Mouse (Mus musculus): Measurements from ENCODE around the gene Atxn2. TPM values are rescaled to one million over a fixed set of nuclear protein-coding genes. Genes with fewer than 3 reads are reported as not detected.
"Not testable (repeated sequence)": the region's sequence is repeated elsewhere in the genome, so short reads cannot be mapped to it uniquely, and the experiment has no call there.

The Atxn2 gene
- total RNA-seq, 2 experiments from 2014 or later: 112 to 122 TPM

DNA sequence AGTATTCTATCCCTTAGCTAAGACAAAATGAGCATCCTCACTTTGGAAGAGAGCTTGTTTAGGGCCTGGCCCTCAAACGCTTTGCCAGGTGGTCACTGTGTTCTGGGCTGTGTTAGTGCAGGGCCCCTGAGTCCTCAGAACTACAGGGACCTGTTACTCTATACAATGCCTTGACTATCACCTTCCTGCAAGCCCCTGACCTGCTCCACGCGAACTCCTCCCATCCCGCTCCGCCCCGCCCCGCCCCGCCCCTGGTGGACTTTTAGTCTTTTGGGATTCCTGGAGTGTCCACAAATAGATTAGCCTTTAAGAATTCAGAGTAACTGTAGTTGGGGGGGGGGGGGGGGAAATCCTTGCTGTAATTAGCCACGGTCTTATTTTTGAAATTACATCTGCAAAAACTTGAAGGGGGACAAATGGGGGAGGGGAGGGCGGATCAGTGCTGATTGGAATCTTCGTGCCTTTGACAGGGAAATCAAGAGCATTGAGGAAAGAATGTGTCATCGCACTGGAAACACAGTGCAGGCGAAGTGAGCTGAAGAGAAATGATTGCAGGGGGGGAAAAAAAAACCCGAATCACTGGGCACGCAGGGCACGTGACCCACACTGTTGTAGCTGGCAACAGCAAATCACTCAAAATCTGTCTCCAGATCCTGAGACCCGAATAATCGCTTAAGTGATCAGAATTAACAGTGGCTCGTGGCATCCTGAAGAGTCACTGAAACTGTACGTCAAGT, 6.5 kb upstream of the Atxn2 start:
- no peak for DNase-seq
- intact Hi-C loops (cut with DNase I; ENCODE audit: low total_unique reads): no loop called here

DNA sequence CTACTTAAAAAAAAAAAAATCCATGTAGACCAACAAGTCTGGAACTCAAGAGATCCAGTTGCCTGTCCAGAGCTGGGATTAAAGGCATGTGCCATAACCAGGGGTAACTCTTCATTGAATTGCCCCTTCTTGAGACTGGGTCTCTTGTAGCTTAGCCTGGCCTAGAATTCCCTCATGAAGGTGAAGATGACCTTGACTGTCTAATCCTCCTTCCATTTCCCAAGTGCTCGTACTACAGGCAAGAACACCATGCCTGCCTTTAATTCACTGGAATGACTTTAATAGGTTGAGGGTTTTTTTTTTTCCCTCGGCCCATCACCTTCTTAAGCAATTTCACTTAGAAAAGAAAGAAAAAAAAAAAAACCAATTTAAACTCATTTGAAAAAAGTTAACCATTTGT, 735 bp upstream of the Atxn2 start:
- intact Hi-C loops (cut with DNase I; ENCODE audit: low total_unique reads): no loop called here
- DNase-seq: no peak

DNA sequence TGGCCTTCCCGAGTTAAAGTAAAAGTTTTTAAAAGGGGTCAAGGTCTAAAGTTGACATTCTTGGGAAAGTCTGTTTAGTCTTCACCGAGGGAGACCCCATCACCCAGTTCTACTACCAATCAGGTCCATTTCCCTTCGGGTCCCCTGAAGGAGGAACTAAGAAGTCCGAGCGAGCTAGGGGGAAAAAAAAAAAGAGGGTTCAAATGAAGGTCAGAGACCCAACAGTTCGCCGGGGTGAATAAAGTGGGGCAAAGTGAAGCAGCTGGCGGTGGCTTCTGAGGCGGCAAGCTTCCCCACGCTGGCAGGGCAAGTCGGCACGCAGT, 325 bp upstream of the Atxn2 start:
- intact Hi-C loops (cut with DNase I; ENCODE audit: low total_unique reads): no loop called here

DNA sequence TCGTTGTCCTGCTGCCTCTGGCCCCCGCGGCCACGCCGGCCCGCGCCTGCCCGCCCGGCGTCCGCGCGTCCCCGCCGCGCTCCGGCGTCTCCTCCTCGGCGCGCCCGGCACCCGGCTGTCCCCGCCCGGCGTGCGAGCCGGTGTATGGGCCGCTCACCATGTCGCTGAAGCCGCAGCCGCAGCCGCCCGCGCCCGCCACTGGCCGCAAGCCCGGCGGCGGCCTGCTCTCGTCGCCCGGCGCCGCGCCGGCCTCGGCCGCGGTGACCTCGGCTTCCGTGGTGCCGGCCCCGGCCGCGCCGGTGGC, 743 bp downstream of the Atxn2 start:
- intact Hi-C loops (cut with DNase I; ENCODE audit: low total_unique reads): no loop called here
- no peak for DNase-seq

More for the DNA sequence above, 325 bp upstream of the Atxn2 start:
- DNase-seq: no peak

DNA sequence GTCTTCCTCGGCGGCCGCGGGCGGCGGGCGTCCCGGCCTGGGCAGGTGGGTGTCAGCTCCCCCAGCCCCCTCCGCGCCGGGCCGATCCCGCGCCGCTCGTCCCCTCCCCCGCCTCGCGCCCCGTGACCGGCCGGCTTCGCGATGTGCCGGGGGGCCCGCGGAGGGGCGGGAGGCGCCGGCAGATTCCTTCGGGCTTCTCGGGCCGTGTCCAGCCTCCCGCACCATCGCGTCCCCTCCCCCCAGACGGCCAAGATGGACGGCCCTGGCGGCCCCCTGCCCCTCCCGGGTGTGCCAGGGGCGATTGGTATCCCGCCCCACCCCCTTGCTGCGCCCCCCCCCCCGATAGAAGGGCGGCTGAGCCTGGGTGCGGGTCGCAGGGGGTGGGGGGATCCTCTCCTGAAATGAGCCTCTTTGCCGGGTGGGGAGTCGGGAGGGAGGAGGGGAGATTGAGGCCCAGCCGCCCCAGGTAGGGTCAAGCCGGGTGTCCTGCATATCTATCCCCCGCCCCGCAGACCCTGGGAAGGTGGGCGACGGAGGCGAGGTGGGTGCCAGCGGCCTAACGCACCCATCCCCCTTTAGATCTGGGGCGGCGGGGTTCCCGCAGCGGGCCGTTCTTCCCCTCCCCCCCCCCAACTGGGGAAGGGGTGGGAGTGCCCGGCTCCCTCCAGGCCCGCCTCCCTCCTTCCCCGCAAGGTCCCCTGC, 1.2 kb downstream of the Atxn2 start:
- peak; percentile 62 for DNase-seq
- intact Hi-C loops (cut with DNase I; ENCODE audit: low total_unique reads): no loop called here

DNA sequence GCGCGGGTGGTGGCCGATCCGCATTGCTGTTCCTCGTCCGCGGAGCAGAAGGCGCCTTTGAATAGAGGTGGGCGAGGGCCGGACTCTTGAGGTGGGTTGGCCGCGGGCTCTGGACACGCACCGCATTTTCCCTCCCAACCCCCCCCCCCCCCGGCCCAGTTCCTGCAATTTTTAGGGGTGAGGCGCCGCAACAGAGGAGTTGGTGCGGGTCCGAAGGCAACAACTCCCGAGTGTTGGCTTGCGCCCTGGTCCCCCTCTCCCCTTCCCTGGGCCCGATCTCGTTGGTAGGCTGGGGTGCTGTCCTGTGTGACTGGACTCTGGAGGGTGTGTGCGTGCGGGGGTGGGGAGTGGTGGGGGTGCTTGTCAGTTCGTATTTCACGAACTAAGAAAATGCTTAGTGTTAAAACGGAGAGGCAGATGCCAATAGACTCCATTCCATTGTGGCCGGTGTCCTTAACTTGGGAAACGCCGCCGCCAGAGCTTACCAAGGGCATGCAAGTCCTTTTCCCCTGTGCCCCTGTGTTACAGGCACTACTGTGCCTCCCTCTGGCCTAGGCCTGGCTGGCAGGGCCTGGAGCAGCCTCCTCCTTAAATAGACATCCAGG, 1.9 kb downstream of the Atxn2 start:
- peak; percentile 70 for DNase-seq
- intact Hi-C loops (cut with DNase I; ENCODE audit: low total_unique reads): no loop called here

DNA sequence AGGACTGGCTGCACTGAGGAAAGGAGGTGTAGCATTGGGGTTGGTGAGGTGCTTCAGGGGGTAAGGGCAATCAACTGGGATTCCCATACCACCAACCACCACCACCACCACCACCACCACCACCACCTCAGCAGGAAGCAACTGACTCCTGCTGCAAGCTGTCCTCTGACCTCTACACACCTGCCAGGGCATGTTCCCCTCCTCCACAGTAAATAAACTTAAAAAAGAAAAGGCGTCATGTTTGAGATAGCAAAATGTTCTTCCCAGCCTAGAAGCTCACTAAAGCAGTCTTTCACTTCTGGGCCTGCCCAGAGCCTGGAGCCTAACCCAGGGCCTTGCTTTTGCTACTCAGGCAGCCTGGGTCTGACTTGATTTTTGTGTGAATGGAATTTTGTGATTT, 3.2 kb downstream of the Atxn2 start:
- DNase-seq: no peak
- intact Hi-C loops (cut with DNase I; ENCODE audit: low total_unique reads): no loop called here

DNA sequence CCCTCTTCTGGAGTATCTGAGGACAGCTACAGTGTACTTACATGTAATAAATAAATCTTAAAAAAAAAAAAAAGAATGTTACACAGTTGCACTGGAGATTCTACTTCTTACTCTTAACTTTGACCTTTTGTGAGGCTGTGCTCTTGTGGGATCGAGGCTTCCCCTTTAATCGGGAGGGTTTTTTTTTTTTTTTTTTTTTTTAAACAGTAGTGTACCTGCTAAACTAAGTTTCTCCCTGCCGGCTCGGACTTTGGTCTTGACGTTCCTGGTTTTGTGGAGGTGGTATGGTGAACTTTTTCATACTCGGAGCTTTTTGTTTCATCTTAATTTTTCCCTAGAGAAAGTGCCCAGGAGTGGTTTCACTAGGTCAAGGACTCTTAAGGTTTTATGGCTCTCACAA, 3.8 kb downstream of the Atxn2 start:
- intact Hi-C loops (cut with DNase I; ENCODE audit: low total_unique reads): no loop called here
- no peak for DNase-seq

DNA sequence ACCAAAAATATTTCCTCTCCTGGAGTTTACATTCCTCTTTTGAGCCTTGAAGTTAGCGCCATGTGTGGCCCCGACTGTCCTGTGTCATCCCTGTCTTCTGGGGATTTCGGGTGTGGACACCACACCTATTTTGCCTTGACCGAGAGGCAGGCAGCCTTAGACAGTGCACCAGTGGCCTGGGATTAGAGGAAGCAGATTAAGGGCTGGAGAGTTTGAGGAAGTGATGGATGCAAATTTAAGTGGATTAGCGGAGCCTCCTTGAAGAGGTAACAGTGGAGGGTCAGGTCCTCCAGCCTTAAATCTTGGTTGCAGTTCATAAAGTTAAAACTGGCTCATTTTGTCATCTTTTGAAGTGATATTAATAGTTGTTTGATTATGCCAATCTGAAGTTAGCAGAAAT, 7.3 kb downstream of the Atxn2 start:
- no peak for DNase-seq
- intact Hi-C loops (cut with DNase I; ENCODE audit: low total_unique reads): no loop called here

DNA sequence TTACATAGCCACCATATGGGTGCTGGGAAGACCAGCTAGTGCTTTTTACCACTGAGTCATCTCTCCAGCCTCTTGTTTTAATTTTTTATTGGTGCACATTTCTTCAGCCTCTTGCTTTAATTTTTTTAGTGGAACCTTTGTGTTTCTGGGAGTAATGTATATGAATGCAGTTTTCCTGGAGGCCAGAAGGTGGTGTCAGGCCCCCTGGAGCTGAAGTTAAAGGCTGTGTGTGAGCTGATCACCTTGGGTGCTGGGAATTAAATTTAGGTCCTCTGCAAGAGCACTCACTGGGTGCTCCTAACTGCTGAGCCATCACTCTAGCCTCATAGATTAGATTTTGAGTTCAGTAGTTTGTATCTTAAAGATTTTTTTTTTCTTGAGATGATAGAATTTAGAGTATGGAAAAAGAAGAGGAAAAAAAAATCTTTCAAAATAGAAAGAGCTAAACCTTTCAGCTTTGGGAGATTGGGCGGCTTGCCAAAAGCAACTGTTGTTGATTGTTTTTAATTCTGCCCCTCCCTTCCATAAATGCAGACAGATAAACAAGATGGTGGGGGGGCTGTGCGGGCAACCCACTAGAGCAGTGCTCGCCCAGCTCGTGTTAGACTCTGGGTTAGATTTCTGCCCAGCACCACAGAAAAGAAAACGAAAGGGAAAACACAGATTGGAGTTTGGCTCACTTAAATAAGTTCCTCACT, 9.9 kb downstream of the Atxn2 start:
- intact Hi-C loops (cut with DNase I; ENCODE audit: low total_unique reads): no loop called here
- DNase-seq: no peak

DNA sequence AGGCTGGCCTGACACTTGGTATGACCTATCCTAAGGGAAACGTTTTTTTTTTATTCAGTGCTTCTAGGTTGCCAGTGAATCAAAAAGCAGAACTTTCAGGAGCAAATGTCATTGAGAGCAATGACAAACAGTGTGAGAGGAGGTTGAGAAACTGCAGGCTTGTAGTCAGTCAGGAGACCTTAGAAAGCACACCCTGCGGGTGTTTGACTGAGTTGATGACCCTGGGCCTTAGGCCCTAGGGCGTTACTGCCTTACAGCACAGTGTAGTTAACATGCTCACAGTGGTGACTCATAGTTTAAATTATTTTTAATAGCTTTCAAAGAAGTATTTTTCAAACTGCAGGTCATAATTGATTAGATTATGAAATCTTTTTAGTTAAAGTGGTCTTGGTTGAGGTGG, 10.7 kb downstream of the Atxn2 start:
- DNase-seq: no peak
- intact Hi-C loops (cut with DNase I; ENCODE audit: low total_unique reads): no loop called here

DNA sequence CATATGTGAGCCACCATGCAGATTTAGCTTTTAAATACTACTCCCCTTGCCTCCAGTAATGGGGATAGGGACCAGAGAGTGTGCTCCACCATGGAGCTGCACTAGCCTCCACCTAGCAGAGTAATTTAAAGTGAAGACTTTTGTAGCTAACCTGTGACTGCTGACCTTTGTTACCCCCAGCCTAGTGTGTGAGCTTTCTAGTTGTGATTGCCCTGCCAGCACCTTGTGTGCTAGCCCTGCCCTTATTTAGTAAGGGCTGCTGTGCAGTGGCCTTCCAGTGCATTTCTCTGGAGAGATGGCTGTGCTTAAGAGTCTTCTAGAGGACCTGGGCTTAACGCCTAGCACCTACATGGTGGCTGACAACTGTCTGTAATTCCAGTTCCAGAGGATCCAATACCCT, 13.5 kb downstream of the Atxn2 start:
- no peak for DNase-seq
- intact Hi-C loops (cut with DNase I; ENCODE audit: low total_unique reads): no loop called here

DNA sequence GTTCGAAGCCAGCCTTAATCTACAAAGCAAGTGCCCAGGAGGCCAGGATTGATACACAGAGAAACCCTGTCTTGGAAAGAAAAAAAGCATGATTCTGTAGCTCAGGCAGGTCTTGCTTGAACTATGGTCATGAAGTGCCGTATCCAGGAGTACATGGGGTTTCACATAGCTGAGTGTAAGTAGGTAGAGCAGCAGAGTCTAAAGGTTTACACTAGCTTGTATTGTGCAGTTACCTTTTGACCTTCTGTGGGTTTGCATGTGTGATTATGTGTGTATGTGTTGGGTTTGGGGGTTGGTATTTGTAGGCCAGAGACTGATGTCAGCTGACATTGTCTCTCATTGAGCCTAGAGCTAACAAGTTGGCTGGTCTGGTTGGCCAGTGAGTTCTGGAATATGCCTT, 18.9 kb downstream of the Atxn2 start:
- intact Hi-C loops (cut with DNase I; ENCODE audit: low total_unique reads): no loop called here
- no peak for DNase-seq

DNA sequence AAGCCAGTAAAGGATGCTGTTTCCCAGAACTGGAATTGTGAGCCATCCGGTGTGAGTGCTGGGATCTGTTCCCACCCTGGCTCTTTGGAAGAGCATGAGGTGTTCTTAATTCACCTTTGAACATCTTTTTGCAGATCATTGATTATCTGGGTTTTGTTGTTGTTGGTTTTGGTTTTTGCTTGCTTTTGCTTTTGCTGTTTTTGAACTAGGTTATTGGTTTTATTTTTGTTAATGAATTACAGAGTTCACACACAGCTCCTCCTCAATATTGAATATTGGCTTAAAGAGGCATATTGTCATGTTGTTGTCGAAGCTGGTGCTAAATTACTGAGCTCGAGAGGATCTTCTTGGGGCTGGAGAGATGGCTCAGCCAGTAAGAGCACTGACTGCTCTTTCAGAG, 25.5 kb downstream of the Atxn2 start:
- no peak for DNase-seq
- intact Hi-C loops (cut with DNase I; ENCODE audit: low total_unique reads): no loop called here

DNA sequence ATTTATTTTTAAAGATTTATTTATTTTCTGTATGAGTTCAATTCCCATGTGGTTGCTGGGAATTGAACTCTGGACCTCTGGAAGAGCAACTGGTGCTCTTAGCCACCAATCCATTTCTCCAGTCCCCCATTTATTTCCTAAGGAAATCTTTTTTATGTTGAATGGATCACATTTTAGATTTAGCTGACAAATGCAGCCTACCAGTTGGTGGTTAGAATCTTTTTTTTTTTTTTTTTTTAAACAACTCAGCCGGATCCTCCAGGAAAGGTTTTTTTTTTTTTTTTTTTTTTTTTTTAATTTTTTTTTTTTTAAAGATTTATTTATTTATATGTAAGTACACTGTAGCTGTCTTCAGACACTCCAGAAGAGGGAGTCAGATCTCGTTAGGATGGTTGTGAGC, 27.0 kb downstream of the Atxn2 start:
- DNase-seq; intact Hi-C loops (cut with DNase I; ENCODE audit: low total_unique reads): not testable (repeated sequence)

DNA sequence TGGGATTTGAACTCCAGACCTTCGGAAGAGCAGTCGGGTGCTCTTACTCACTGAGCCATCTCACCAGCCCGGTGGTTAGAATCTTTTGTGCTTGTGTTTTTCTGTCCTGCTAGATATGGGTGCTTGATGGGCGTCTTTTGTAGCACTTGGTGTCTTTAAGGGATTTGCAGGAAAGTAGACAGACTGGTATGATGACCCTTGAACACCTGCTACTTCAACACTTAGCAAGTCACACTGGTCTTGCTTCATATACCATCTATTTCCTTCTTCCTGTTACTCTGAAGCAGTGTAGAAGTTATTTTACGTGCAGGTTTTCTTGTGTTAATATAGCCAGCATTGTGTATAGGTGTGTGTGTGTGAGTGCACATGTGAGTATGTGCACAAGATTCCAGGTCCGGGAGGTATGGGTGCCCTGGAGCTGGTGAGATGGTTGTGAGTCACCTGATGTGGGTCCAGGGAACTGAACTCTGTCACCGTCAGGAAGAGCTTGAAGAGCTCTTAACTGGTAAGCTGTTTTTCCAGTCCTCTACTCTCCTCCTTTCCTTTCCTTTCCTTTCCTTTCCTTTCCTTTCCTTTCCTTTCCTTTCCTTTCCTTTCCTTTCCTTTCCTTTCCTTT, 27.5 kb downstream of the Atxn2 start:
- DNase-seq: no peak
- intact Hi-C loops (cut with DNase I; ENCODE audit: low total_unique reads): no loop called here

DNA sequence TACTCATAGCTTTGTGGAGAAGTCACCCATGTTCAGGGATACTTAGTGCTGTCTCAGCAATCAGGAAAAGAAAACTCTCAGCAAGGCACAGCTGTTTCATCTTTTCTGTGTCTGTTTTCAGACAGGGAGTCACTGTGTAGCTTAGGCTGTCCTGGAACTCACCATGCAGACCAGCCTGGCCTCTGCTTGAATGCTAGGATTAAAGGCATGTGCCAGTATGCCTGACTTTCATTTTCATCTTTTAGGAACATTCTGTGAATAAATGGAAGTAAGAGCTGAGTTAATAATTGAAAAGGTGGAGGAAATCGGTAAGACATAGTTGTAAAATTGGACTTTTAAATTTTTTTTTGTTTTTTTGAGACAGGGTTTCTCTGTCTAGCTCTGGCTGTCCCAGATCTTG, 29.4 kb downstream of the Atxn2 start:
- intact Hi-C loops (cut with DNase I; ENCODE audit: low total_unique reads): no loop called here
- no peak for DNase-seq

DNA sequence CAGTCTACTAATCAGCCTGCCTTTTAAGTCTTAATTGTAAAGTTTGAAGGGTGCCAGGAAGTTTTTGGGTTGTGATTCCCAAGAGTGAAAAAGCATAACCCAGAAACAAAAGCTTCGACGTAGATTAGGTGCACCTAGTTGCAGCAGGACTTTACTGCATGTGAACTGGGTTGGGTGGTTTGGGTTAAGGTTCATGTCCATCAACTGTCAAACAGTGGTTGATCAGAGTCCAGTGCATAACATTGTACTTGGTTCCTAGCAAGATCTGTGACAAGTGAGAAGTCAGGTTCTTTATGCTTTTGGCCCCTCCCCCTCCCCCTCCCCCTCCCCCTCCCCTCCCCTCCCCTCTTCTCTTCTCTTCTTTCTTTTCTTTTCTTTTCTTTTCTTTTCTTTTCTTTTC, 31.8 kb downstream of the Atxn2 start:
- DNase-seq: no peak
- intact Hi-C loops (cut with DNase I; ENCODE audit: low total_unique reads): no loop called here

DNA sequence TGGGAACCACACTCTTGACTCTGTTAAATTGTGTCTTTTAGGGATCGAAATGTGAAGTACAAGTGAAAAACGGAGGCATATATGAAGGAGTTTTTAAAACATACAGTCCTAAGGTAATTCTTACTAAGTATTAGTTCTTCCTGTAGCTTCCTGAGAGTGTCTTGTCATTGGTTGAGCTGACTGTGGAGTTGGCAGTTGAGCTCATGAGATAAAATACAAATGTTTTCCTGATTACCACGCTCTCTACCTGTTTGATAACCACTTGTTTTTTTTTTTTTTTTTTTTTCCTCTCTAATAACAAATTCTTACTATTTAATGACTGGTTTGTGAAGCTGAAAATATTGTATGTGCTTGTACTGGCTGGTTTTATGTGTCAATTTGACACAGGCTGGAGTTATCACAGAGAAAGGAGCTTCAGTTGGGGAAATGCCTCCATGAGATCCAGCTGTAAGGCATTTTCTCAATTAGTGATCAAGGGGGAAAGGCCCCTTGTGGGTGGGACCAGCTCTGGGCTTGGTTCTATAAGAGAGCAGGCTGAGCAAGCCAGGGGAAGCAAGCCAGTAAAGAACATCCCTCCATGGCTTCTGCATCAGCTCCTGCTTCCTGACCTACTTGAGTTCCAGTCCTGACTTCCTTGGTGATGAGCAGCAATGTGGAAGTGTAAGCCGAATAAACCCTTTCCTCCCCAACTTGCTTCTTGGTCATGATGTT, 36.9 kb downstream of the Atxn2 start:
- intact Hi-C loops (cut with DNase I; ENCODE audit: low total_unique reads); DNase-seq: not testable (repeated sequence)

DNA sequence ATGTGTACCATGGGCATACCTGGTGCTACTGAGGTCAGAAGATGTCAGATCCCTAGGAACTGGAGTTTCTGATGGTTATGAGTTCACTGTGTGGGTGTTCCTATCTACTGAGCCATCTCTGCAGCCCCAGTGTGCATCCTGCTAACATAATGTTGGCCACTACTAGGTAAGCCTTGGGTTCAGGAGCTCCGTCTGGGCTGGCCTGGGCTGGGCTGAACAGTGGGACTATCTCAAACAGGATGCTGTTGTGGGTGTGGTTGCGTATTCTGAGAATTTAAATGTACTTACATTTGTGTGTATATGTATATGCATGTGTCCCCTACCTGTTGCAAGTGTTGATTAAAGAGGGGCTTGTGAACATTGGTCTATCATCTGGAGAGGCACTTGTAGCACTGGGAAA, 38.5 kb downstream of the Atxn2 start:
- no peak for DNase-seq

More for the DNA sequence above, 38.5 kb downstream of the Atxn2 start:
- intact Hi-C loops (cut with DNase I; ENCODE audit: low total_unique reads): no loop called here

All from gastrocnemius, postnatal 14 days (tissue).